Mouse (Mus musculus): ENCODE measurements at regions not wholly inside any gene's neighbourhood (a gene's known extent, or its start where the extent isn't known, plus 50 kb on each side); places are given as distances from the start of the nearest gene placed in this dataset.

DNA sequence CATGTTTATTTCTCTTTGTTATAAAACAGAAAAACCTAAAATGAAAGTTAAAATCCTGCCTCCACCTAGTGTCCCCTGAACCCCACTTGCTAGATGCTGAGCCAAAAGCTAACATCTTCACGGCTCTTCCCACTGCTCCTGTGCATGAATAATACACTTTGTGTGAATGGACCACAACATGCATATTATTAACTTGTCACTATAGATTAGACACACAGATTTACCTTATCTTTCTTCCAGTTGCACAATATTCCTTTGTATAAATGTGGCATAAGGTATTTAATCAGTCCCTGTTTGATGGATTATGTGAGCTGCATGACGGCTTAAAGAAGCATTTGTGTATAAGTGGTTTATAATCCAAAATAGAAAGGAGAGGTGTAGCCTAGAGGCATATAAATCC, 248.1 kb downstream of the Tle4 start:
- no peak overlapping the region for H3K4me2 ChIP-seq
- H3K27ac ChIP-seq: no peak overlapping the region
- H3K9ac ChIP-seq: no peak overlapping the region
- no peaks in the 10 kb centered on the region for H3K9me3 ChIP-seq
- no peaks in the 10 kb centered on the region for H3K27me3 ChIP-seq
- H3K4me1 ChIP-seq: peaks cover 6% of the 10 kb centered on the region
- 76% methylated on average over 2 of the region's 2 CpGs for WGBS
- no peaks in the 10 kb centered on the region for H3K36me3 ChIP-seq
- no peak for ATAC-seq (ENCODE audit: insufficient number of reproducible peaks, low FRiP score, low TSS enrichment, low read depth)
- no peak overlapping the region for H3K4me3 ChIP-seq

- H3K36me3 ChIP-seq: no peaks in the 10 kb centered on the region
- H3K27me3 ChIP-seq: no peaks in the 10 kb centered on the region
- 55% methylated on average over 4 of the region's 4 CpGs for WGBS
- no peak overlapping the region for H3K4me3 ChIP-seq
- no peak overlapping the region for H3K4me2 ChIP-seq
- H3K9ac ChIP-seq: no peak overlapping the region
- no peak for ATAC-seq (ENCODE audit: insufficient number of reproducible peaks, low FRiP score, low TSS enrichment, low read depth)
- no peaks in the 10 kb centered on the region for H3K9me3 ChIP-seq
- H3K27ac ChIP-seq: no peak overlapping the region
- peaks cover 6% of the 10 kb centered on the region for H3K4me1 ChIP-seq
These were observed 246.0 kb downstream of the Tle4 start for GRCm38 (mm10) chr19:14351728-14352340.

GRCm38 (mm10) chr19:14352551-14352950, 245.3 kb downstream of the Tle4 start:
- no peak overlapping the region for H3K4me2 ChIP-seq
- H3K36me3 ChIP-seq: no peaks in the 10 kb centered on the region
- WGBS: 82% methylated on average over 3 of the region's 3 CpGs
- no peaks in the 10 kb centered on the region for H3K27me3 ChIP-seq
- H3K4me3 ChIP-seq: no peak overlapping the region
- no peak for ATAC-seq (ENCODE audit: insufficient number of reproducible peaks, low FRiP score, low TSS enrichment, low read depth)
- no peaks in the 10 kb centered on the region for H3K9me3 ChIP-seq
- H3K4me1 ChIP-seq: peaks cover under 1% of the 10 kb centered on the region; the same call in 1 of the 2 replicates
- H3K9ac ChIP-seq: no peak overlapping the region
- H3K27ac ChIP-seq: no peak overlapping the region

DNA sequence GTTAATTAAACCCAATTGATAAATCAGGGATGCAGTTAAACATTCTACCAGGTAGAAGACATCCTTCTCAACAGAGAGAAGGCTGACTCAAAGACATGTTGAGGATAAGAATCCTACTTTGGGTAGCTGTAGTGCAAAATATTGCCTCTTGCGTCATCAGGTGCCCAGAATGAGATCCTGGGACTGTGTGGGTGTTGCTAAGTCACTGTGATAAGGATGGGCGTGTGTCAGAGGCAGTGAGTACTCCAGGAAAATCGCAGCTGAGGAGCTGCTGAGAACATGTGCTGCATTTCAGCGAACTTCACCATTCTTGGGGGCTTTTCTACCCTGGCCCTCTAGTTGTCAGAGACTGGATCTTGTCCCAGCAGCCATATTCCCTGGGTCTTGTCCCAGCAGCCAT, 244.7 kb downstream of the Tle4 start:
- no peaks in the 10 kb centered on the region for H3K9me3 ChIP-seq
- H3K27me3 ChIP-seq: no peaks in the 10 kb centered on the region
- H3K27ac ChIP-seq: no peak overlapping the region
- H3K36me3 ChIP-seq: no peaks in the 10 kb centered on the region
- 80% methylated on average over 4 of the region's 4 CpGs for WGBS
- H3K4me3 ChIP-seq: no peak overlapping the region
- ATAC-seq (ENCODE audit: insufficient number of reproducible peaks, low FRiP score, low TSS enrichment, low read depth): no peak
- no peak overlapping the region for H3K4me2 ChIP-seq
- H3K9ac ChIP-seq: no peak overlapping the region
- no peaks in the 10 kb centered on the region for H3K4me1 ChIP-seq

GRCm38 (mm10) chr19:14355128-14355527, 242.7 kb downstream of the Tle4 start:
- H3K4me2 ChIP-seq: no peak overlapping the region
- H3K27me3 ChIP-seq: no peaks in the 10 kb centered on the region
- H3K9ac ChIP-seq: no peak overlapping the region
- H3K4me1 ChIP-seq: no peaks in the 10 kb centered on the region
- H3K27ac ChIP-seq: no peak overlapping the region
- ATAC-seq (ENCODE audit: insufficient number of reproducible peaks, low FRiP score, low TSS enrichment, low read depth): no peak
- H3K36me3 ChIP-seq: no peaks in the 10 kb centered on the region
- 70% methylated on average over 2 of the region's 2 CpGs for WGBS
- H3K9me3 ChIP-seq: no peaks in the 10 kb centered on the region
- H3K4me3 ChIP-seq: no peak overlapping the region

- no peaks in the 10 kb centered on the region for H3K27me3 ChIP-seq
- no peak overlapping the region for H3K4me2 ChIP-seq
- no peaks in the 10 kb centered on the region for H3K36me3 ChIP-seq
- no peak for ATAC-seq (ENCODE audit: insufficient number of reproducible peaks, low FRiP score, low TSS enrichment, low read depth)
- no peak overlapping the region for H3K4me3 ChIP-seq
- no peak overlapping the region for H3K9ac ChIP-seq
- no peaks in the 10 kb centered on the region for H3K4me1 ChIP-seq
- H3K9me3 ChIP-seq: no peaks in the 10 kb centered on the region
- H3K27ac ChIP-seq: no peak overlapping the region
These were observed 241.9 kb downstream of the Tle4 start for GRCm38 (mm10) chr19:14355946-14356345.

DNA sequence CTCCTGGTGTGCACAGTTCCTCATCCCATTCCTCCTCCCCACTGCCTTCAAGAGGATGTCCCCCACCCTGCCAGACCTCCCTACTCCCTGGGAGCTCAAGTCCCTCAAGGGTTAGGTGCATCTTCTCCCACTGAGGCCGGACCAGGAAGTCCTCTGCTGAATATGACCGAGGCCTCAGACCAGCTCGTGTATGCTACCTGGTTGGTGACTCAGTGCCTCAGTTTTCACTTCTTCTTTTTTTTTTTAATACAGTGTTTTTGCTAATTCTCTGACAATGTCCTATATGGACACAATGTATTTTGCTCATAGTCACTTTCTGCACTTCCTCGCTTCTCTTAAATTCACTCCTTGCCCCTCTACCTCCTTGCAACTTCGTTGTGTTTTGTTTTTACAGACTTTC, 237.2 kb downstream of the Tle4 start:
- no peak for ATAC-seq (ENCODE audit: insufficient number of reproducible peaks, low FRiP score, low TSS enrichment, low read depth)
- Histone ChIP-seq H3K4me3 (no peak overlapping the region), H3K9me3 (no peaks in the 10 kb centered on the region), H3K27me3 (no peaks in the 10 kb centered on the region), H3K27ac (no peak overlapping the region), H3K9ac (no peak overlapping the region), H3K36me3 (no peaks in the 10 kb centered on the region), H3K4me2 (no peak overlapping the region), H3K4me1 (no peaks in the 10 kb centered on the region)
- 85% methylated on average over 5 of the region's 5 CpGs for WGBS

GRCm38 (mm10) chr19:14369098-14369604, 228.7 kb downstream of the Tle4 start:
- H3K4me3 ChIP-seq: no peak overlapping the region
- H3K4me1 ChIP-seq: peaks cover 12% of the 10 kb centered on the region; the same call in 1 of the 2 replicates
- 0 out of 2 replicates have a peak, but pooled peaks cover 7% of the 10 kb centered on the region for H3K27me3 ChIP-seq
- WGBS: 76% methylated on average over 12 of the region's 12 CpGs
- ATAC-seq (ENCODE audit: insufficient number of reproducible peaks, low FRiP score, low TSS enrichment, low read depth): no peak
- no peak overlapping the region for H3K27ac ChIP-seq
- H3K9me3 ChIP-seq: no peaks in the 10 kb centered on the region
- H3K36me3 ChIP-seq: no peaks in the 10 kb centered on the region
- no peak overlapping the region for H3K9ac ChIP-seq
- no peak overlapping the region for H3K4me2 ChIP-seq

GRCm38 (mm10) chr19:14371360-14371759, 226.5 kb downstream of the Tle4 start:
- Histone ChIP-seq H3K27ac (no peak overlapping the region), H3K4me3 (no peak overlapping the region), H3K9me3 (no peaks in the 10 kb centered on the region), H3K9ac (no peak overlapping the region), H3K36me3 (no peaks in the 10 kb centered on the region), H3K4me2 (no peak overlapping the region), H3K27me3 (0 out of 2 replicates have a peak, but pooled peaks cover 7% of the 10 kb centered on the region), H3K4me1 (peaks cover 12% of the 10 kb centered on the region; the same call in 1 of the 2 replicates)
- no peak for ATAC-seq (ENCODE audit: insufficient number of reproducible peaks, low FRiP score, low TSS enrichment, low read depth)
- 45% methylated on average over 5 of the region's 5 CpGs for WGBS

DNA sequence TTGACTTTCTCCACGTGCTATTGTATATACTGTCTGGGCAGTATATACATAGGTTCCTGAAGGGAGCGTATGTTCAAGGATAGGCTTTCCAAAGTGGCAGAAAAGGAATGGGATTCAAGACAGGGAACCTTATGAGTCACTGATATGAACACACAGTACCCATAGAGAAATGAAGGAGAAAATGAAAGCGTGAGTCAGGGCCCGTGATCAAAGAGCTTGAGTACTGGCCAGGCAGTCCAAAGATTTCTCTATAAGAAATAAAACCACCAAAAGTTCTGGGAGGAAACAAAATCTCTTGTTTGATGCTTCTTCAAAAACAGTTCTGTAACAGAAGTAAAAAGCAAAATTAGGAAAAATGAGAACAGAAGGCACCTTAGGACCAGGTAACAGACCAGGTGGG, 223.9 kb downstream of the Tle4 start:
- peaks cover 12% of the 10 kb centered on the region; the same call in 1 of the 2 replicates for H3K4me1 ChIP-seq
- H3K4me3 ChIP-seq: no peak overlapping the region
- H3K9ac ChIP-seq: no peak overlapping the region
- no peaks in the 10 kb centered on the region for H3K36me3 ChIP-seq
- 92% methylated on average over 4 of the region's 4 CpGs for WGBS
- H3K9me3 ChIP-seq: no peaks in the 10 kb centered on the region
- H3K4me2 ChIP-seq: no peak overlapping the region
- no peaks in the 10 kb centered on the region for H3K27me3 ChIP-seq
- no peak overlapping the region for H3K27ac ChIP-seq
- ATAC-seq (ENCODE audit: insufficient number of reproducible peaks, low FRiP score, low TSS enrichment, low read depth): no peak

GRCm38 (mm10) chr19:14380898-14381297, 217.0 kb downstream of the Tle4 start:
- Histone ChIP-seq H3K27me3 (no peaks in the 10 kb centered on the region), H3K36me3 (no peaks in the 10 kb centered on the region), H3K4me2 (no peak overlapping the region), H3K27ac (no peak overlapping the region), H3K9me3 (no peaks in the 10 kb centered on the region), H3K9ac (no peak overlapping the region), H3K4me1 (no peaks in the 10 kb centered on the region), H3K4me3 (no peak overlapping the region)
- ATAC-seq (ENCODE audit: insufficient number of reproducible peaks, low FRiP score, low TSS enrichment, low read depth): no peak

DNA sequence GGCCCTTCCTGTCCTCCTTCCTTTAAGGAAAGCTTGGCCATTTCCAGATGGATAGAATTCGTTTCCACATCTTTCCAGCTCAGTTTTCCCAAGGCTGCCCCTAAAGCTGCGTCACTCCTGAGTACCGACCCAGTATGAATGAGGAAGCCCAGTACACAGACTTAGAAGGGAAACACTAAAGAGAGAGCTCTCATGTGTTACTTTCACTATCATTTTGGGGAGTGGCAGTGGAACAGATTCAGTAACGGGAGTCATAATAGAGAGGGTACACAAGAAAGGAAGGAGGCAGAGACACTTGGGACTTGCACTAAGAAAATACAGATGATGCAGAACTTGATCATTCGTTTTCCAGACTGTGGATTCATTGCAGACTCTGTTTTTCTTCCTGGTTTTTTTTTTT, 210.1 kb downstream of the Tle4 start:
- ATAC-seq (ENCODE audit: insufficient number of reproducible peaks, low FRiP score, low TSS enrichment, low read depth): no peak
- H3K27me3 ChIP-seq: no peaks in the 10 kb centered on the region
- 68% methylated on average over 5 of the region's 5 CpGs for WGBS
- no peaks in the 10 kb centered on the region for H3K4me1 ChIP-seq
- H3K36me3 ChIP-seq: no peaks in the 10 kb centered on the region
- no peak overlapping the region for H3K9ac ChIP-seq
- no peak overlapping the region for H3K4me2 ChIP-seq
- no peak overlapping the region for H3K27ac ChIP-seq
- no peaks in the 10 kb centered on the region for H3K9me3 ChIP-seq
- no peak overlapping the region for H3K4me3 ChIP-seq

DNA sequence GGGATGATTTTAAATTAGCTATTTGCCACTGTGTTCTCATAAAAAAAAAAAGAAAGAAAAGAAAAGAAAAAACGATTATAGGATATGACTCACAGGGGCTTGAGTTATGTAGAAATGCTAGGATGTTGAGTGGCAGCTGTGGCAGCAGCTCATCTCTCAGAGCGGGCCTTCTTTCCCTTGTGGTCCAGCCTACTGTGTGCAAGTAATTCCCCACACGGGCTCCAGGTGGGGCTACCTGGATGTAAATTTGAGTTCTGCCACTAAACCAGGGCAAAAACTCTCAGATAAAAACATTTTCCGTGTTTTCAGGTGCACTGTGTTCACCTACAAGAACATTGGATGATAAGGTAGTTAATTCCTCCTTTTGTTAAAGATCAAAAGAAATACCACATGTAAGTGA, 209.3 kb downstream of the Tle4 start:
- Histone ChIP-seq H3K4me2 (no peak overlapping the region), H3K27ac (no peak overlapping the region), H3K9ac (no peak overlapping the region), H3K4me3 (no peak overlapping the region), H3K4me1 (no peaks in the 10 kb centered on the region), H3K9me3 (no peaks in the 10 kb centered on the region), H3K27me3 (no peaks in the 10 kb centered on the region), H3K36me3 (no peaks in the 10 kb centered on the region)
- ATAC-seq (ENCODE audit: insufficient number of reproducible peaks, low FRiP score, low TSS enrichment, low read depth): no peak
- WGBS: 36% methylated on average over 4 of the region's 4 CpGs

Data from limb, embryonic 15.5 days (tissue).